Mouse (Mus musculus): ENCODE results near the gene Npas2.

- TF ChIP-seq CTCF (IDR thresholded peaks at IDR 0.05; ENCODE audit: borderline replicate concordance, extremely low read depth, insufficient read depth, insufficient read length) (no peak), POLR2A (IDR thresholded peaks at IDR 0.05; ENCODE audit: borderline replicate concordance, extremely low read depth, insufficient read depth, insufficient read length, poor library complexity, severe bottlenecking) (no peak)
Observed at GRCm38 (mm10) chr1:39321954-39322353, 128.4 kb downstream of the Npas2 start.
